Mouse (Mus musculus): ENCODE measurements around the gene Zfp429. TPM values are rescaled to one million over a fixed set of nuclear protein-coding genes. Genes with fewer than 3 reads are reported as not detected.
"Not testable (repeated sequence)": the region's sequence is repeated elsewhere in the genome, so short reads cannot be mapped to it uniquely, and the experiment has no call there.

The Zfp429 gene
- total and polyA plus RNA-seq, 3 experiments, result 8.0 to 17.4 (median 9.0) TPM

DNA sequence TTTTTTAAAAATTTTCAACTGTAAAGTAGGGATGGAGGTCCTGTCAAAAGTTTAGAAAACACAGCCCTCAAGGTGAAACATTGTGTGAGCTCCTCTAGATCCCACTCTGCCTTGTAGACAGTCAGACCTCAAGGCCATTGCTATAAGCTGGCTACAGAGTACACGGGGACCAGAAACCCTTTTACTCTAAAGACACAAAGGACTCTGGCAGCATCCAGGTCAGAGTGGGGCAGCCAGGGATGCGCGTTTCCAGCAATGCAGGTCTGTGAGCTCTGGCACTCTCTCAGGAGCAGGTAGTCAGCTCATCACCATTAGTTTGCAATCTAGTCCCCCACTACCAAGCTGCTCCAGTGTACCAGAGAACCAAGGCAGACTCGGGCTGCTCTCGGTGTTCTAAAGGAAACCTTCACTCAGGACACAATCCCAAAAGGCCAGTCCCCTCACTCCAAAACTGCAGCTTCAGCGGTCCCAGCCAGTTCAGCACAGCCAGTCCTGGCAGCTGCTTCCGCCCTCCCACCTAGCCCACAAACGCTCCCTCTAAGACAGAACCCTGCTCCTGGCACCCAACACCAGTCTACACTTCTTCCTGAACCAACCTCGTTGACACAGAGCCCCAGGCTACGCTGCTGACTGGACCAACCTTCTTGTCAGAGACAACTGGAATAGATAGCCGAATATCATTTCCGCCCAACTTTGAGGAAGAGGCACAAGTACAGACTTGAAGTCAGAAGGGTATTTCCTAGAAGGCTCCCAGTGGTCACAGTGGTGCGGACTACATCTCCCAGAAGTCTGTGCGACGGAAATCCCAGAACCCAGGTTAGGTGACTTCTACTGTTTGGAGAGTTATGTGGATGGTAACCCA, 24.3 kb downstream of the Zfp429 start, which contains the start of the genes Gm28041 and Zfp456:
TSS of gene Gm28041 (minus strand) at position 684 of the 862 bp plus-strand sequence.
TSS of gene Zfp456 (minus strand) at position 761 of the 862 bp plus-strand sequence.
- in situ Hi-C loops (cut with MboI; ENCODE audit: low pct_ligation_motif_present, low pct_unique_long_range_greater_than_20kb, low sequenced_read_pairs); H3K4me1 ChIP-seq (ENCODE audit: control insufficient read depth in 1 of 2, insufficient read depth in 2 of 2); dilution Hi-C loops (cut with MboI; ENCODE audit: extremely low pct_ligation_motif_present, extremely low pct_unique_long_range_greater_than_20kb, low sequenced_read_pairs); H3K9me3 ChIP-seq (replicated peaks; ENCODE audit: low read length); H3K27me3 ChIP-seq (replicated peaks); H3K79me2 ChIP-seq (replicated peaks; ENCODE audit: control insufficient read depth, extremely low read depth, insufficient read depth, poor library complexity, severe bottlenecking): not testable (repeated sequence)
- peak within 1 kb of the TSS; percentile 90 for H3K4me2 ChIP-seq (ENCODE audit: insufficient read depth, low read depth, poor library complexity, severe bottlenecking)
- TF ChIP-seq KAT2A (IDR thresholded peaks at IDR 0.05; ENCODE audit: insufficient replicate concordance, low read length), result peak; percentile 87; the same call in 1 of the 2 replicates
- TF ChIP-seq MEF2A (IDR thresholded peaks at IDR 0.05; ENCODE audit: borderline replicate concordance, low read depth, low read length), result peak; percentile 42; the same call in 1 of the 2 replicates
- TF ChIP-seq ZMIZ1 (IDR thresholded peaks at IDR 0.05; ENCODE audit: low read depth, low read length), result peak; percentile 71
- TF ChIP-seq CHD2 (IDR thresholded peaks at IDR 0.05; ENCODE audit: low read length), result peak; percentile 49; the same call in 1 of the 2 replicates
- TF ChIP-seq NELFE (IDR thresholded peaks at IDR 0.05; ENCODE audit: low read depth, low read length), result peak; percentile 82
- peak; percentile 83 for TF ChIP-seq TCF12 (IDR thresholded peaks at IDR 0.05; ENCODE audit: low read depth, low read length)
- TF ChIP-seq NRF1 (IDR thresholded peaks at IDR 0.05; ENCODE audit: low read depth, low read length), result 0 out of 2 replicates have a peak, but pooled peaks have one; percentile 33
- TF ChIP-seq ELF1 (IDR thresholded peaks at IDR 0.05; ENCODE audit: low read depth, low read length), result peak; percentile 90
- TF ChIP-seq GABPA (IDR thresholded peaks at IDR 0.05; ENCODE audit: insufficient replicate concordance, low read depth, low read length), result peak; percentile 21; the same call in 1 of the 2 replicates
- peak; percentile 51; the same call in 1 of the 2 replicates for TF ChIP-seq POLR2AphosphoS2 (IDR thresholded peaks at IDR 0.05; ENCODE audit: low read depth, low read length)
- 0 out of 2 replicates have a peak, but pooled peaks have one; percentile 36 for TF ChIP-seq BHLHE40 (IDR thresholded peaks at IDR 0.05; ENCODE audit: low read depth, low read length)
- 0 out of 2 replicates have a peak, but pooled peaks have one; percentile 27 for TF ChIP-seq JUND (conservative IDR thresholded peaks at IDR 0.05; ENCODE audit: low read depth, low read length)
- peak; percentile 74; the same call in 1 of the 2 replicates for TF ChIP-seq TBP (conservative IDR thresholded peaks at IDR 0.05; ENCODE audit: low read depth, low read length)
- TF ChIP-seq MAX (IDR thresholded peaks at IDR 0.05; ENCODE audit: low read length), result 0 out of 2 replicates have a peak, but pooled peaks have one; percentile 37
- TF ChIP-seq CHD1 (IDR thresholded peaks at IDR 0.05; ENCODE audit: low read depth, low read length), result peak; percentile 98
- TF ChIP-seq RCOR1 (conservative IDR thresholded peaks at IDR 0.05; ENCODE audit: low read depth, low read length), result 0 out of 2 replicates have a peak, but pooled peaks have one; percentile 34
- peak; percentile 88 for TF ChIP-seq SIN3A (IDR thresholded peaks at IDR 0.05; ENCODE audit: low read length)
- TF ChIP-seq E2F4 (IDR thresholded peaks at IDR 0.05; ENCODE audit: insufficient replicate concordance, low read depth, low read length), result peak; percentile 41; the same call in 1 of the 2 replicates
- TF ChIP-seq MXI1 (IDR thresholded peaks at IDR 0.05; ENCODE audit: low read depth, low read length), result peak; percentile 67
- peak; percentile 75 for TF ChIP-seq POLR2A (IDR thresholded peaks at IDR 0.05; ENCODE audit: low read depth, low read length)
- peak; percentile 84 for TF ChIP-seq IRF4 (IDR thresholded peaks at IDR 0.05; ENCODE audit: low read depth, low read length)
- peak; percentile 94 for TF ChIP-seq HCFC1 (IDR thresholded peaks at IDR 0.05; ENCODE audit: low read depth, low read length)
- peak; percentile 38; the same call in 1 of the 2 replicates for TF ChIP-seq MAFK (IDR thresholded peaks at IDR 0.05; ENCODE audit: insufficient replicate concordance, low read length)
- TF ChIP-seq MYC (IDR thresholded peaks at IDR 0.05; ENCODE audit: low read depth, low read length), result peak; percentile 62; the same call in 1 of the 2 replicates
- peaks cover 8 to 16% of the 10 kb centered on the region in 2 experiments for H3K36me3 ChIP-seq (replicated peaks in 1 of 2; ENCODE audit: control insufficient read depth in 1 of 2, insufficient read depth in 1 of 2, low read length in 1 of 2)
- DNase-seq (ENCODE audit: extremely low read depth), result peak; percentile 88
- H3K4me3 ChIP-seq (replicated peaks in 1 of 3; ENCODE audit: low read depth in 2 of 3, low read length in 2 of 3, poor library complexity in 1 of 3), result peak within 1 kb of the TSS; percentile 63 to 90 (median 90)
- peak within 1 kb of the TSS; percentile 86 for H3K9ac ChIP-seq (ENCODE audit: insufficient read depth, low read depth)
- H3K27ac ChIP-seq (ENCODE audit: insufficient read depth, low read depth), result peak within 1 kb of the TSS; percentile 73
